Mouse (Mus musculus) thymus, postnatal 0 days (tissue): Measurements from ENCODE around the gene Ephx4. TPM values are rescaled to one million over a fixed set of nuclear protein-coding genes. Genes with fewer than 3 reads are reported as not detected.
"Not testable (repeated sequence)": the region's sequence is repeated elsewhere in the genome, so short reads cannot be mapped to it uniquely, and the experiment has no call there.

Experiments used
- DNase-seq: peaks from one replicate; pipeline ENCODE4 v3.0.0-alpha.2; 2015; ENCODE audit warnings: low spot score
- polyA plus RNA-seq: library from polyadenylated mRNA; unstranded; fragments of >200 nt; fragmentation: Nextera tagmentation; extraction: Ambion mirVana; gene quantifications from 2 replicates; pipeline ENCODE4 v1.2.1, GENCODE M21; 2015

Gene Ephx4
- polyA plus RNA-seq = 1.6 and 2.3 TPM in 2 replicates

DNA sequence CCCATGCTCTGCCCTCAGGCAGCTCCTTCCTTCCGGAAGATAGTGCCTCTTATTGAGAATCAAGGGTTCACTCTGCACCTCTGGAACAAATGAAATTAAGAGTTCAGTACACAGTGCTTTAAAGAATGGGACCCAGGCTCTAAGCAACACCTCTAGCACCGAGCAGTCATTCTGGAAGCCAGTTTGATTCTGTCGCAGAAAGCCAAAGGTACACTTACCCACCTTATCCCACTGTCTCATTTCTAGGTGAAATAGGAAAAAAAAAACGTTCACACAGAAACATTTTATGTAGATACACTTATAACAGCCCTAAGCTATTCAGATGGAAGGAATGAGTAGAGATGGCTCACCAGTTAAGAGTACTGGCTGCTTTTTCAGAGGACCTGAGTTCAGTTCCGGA lies at the start of gene Ephx4:
Ephx4 (plus strand) TSS at position 301 of the 400 bp plus-strand sequence.
- DNase-seq = peak; percentile 10

DNA sequence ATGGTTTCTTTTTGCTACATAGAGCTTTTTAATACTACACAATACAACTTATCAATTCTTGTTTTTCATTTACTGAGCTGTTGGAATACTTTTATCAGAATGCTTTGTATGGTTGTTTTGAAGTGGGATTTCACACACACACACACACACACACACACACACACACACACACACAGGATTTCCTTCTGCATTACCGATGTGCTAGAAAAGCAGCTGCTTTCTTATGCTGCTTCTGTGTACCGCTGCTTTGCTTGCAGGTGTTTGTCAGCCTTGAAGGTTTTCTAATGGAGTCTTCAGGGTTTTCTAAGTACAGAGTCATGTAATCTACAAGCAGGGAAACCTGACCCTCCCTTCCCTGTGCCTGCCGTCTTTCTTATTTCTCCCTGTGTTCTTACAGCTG lies 48.6 kb upstream of the Ephx4 start:
- peak; percentile 85 for DNase-seq

DNA sequence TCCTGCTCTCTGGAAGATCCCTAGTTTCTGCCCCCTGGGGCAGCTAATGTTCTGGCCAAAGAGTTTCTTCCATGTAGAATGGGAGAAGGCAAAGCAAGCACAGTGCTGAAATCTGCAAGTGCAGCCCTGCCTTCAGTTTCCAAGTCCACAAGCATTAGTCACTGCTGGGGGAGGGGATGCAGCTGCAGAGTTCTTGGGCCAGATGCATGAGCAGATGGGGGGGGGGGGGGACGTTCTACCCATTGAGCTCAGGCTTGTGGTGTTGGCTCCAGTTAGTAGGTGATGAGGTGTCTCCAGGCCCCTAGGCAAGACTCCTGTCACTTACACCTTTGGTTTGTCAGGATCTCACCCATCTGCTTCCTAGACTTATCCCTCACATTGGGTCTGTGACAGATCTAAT lies 46.7 kb upstream of the Ephx4 start:
- peak; percentile 82 for DNase-seq

DNA sequence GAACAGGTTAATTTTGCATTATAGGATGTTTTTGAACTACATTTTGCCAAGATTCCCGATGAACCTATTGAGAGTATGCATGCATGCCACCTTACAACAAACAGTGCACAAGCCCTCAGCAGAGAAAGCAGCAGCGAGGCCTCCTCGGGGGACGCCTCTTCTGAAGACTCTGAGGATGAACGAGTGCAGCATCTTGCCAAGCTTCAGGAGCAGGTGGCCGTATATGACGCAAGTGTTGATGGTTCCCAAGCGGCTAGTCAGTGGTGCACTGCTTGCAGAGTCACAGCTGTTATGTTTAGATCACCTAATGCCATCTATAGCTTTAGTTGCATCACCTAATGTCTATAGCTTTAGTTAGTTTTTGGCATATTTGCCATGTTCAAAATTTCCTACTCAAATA lies 44.8 kb upstream of the Ephx4 start:
- peak; percentile 76 for DNase-seq

DNA sequence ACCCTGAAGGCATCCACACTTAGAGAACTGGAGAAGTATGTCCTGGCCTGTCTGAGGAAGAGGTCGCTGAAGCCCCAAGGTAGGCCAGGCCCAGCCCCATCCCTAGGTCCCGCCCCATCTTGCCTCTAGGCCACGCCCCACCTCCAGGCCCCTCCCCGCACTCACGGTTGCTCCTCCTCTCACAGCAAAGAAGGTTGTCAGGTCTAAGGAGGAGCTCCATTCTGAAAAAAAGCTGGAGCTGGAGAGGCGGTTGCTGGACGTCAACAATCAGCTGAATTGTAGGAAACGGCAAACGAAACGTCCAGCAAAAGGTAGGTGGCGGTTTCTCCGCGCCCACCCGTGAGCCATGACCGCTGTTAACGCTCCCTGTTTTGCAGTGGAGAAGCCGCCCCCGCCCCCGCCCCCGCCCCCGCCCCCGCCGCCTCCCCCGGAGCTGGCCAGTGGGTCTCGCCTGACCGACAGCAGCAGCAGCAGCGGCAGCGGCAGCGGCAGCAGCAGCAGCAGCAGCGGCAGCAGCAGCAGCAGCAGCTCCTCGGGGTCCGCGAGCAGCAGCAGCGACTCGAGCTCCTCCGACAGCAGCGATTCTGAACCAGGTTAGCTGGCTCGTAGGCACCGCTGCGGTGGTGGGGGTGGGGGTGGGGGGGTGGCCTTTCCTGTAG lies 43.0 kb upstream of the Ephx4 start:
- peak; percentile 90 for DNase-seq

DNA sequence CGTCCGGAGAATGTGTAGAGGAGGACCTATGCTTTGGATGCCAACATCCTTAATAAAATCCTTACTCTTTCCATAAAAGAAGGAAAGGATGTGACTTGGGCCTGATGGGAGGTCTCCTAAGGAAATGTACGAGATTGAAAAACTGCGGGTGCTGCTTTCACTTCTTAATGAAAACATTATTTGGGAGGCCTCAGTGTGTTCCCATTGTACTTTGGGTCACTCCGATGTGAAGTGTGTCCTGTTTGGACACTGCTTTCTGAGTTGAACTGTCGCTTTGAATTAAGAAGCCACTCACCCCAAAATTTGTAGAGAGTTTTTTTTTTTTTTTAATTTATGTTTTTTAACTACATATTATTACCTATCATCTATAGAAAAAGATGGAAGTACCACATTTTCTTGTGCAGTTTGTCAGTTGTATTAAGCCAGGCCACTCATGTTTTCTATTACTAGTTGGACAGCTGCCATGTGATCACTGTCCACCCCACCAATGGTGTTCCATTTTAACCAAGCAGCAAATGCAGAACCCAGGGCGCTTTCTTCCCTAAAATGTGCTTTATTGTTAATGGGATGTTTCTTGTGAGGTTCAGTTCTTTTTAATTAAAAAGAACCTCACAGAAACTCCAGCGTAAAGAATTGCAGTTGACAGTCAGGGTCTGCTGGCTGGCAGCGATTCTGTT lies 42.3 kb upstream of the Ephx4 start:
- DNase-seq = no peak

DNA sequence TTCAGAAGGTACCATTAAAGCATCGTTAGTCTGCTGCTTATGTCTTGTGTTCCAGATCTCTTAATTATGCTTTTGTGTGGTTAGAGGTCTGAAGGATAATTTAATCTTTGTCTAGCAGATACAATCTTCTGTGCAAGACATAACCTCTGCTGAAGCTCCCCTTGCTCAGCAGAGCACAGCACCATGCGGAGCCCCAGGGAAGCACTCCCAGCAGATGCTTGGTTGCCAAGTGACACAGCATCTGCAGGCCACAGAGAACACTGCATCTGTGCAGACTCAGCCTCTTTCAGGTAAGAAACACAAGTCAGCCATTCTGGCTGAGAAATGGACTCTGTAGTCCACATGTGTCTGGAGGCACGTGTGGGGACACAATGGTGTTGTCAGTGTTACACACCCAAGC lies 32.5 kb upstream of the Ephx4 start:
- DNase-seq = no peak

DNA sequence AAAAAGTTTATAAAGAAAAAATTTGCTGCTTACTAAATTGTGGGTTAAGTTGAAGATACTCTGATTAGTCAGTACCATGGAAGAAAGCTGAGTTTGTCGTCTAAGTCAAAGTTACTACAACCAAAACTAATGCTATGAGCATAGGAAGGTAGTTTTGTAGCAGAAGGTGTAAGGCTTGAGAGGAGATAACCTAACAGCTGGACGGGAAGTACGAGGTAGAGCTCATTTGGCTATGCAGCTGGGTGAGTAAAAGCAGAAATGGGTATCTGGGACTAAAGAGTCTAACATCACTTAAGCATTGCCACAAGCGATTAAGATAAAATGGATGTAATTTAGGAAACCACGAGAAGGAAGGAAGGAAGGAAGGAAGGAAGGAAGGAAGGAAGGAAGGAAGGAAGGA lies 31.2 kb upstream of the Ephx4 start:
- no peak for DNase-seq

DNA sequence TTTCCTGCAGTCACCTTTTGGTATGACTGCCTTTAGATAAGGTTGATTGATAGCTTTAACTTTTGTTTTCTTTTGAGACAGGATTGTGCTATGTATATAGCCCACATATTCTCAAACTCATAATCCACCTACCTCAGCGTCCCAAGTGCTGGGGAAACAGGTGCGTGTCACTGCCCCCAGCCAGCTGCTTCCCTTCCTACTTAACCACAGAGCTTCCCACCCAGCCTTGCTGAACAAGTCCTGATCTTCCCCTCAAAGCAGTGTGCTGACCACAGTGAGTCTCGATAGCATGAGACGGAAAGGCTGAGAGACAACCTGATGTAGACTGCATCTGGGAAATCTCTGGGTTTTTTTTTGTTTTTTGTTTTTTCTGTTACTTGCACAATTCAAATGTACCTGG lies 29.3 kb upstream of the Ephx4 start:
- DNase-seq = peak; percentile 68

DNA sequence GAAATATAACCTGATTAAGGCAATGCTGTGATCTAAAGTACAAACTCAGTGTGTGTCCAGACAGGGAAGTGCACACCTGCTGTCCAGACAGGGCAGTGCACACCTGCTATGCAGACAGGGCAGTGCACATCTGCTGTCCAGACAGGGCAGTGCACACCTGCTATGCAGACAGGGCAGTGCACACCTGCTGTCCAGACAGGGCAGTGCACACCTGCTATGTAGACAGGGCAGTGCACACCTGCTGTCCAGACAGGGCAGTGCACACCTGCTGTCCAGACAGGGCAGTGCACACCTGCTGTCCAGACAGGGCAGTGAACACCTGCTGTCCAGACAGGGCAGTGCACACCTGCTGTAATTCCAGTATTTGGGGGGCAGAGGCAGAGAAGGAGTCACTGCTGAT lies 16.1 kb upstream of the Ephx4 start:
- not testable (repeated sequence) for DNase-seq

DNA sequence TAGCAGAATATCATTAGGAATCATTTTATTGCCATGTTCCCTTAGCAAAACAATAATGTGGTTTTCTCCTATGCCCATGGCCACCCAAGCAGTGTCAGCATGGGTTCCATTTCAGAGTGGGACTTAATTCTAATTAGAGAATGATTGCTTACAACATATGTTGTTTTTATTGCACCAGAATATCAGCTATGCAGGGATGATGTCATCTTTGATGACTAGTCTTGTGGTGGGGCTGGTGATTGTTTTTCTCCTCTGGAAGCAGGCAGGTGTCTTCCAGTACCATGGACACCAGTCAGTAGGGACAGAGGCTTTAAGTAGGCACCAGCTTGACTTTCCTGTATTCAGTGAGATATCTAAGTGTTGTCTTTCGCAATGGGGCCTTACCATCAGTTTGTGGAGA lies 14.7 kb upstream of the Ephx4 start:
- DNase-seq = no peak

DNA sequence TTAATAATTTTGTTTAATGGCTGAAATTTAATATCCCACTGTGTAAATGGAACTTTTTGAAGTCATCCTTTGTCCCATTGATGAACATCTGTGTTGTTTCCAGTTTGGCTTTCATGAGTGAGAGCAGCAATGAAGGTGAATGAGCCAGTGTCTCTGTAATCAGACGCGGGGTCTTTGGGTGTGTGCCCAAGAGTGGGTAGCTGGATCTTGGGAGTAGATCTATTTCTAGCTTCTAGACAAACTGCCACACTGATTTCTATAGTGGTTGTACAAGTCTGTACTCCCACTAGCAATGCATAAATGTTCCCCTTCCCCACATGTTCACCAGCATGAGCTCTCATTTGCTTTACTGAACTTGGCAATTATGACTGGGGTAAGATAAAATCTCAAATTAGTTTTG lies 13.2 kb upstream of the Ephx4 start:
- no peak for DNase-seq

DNA sequence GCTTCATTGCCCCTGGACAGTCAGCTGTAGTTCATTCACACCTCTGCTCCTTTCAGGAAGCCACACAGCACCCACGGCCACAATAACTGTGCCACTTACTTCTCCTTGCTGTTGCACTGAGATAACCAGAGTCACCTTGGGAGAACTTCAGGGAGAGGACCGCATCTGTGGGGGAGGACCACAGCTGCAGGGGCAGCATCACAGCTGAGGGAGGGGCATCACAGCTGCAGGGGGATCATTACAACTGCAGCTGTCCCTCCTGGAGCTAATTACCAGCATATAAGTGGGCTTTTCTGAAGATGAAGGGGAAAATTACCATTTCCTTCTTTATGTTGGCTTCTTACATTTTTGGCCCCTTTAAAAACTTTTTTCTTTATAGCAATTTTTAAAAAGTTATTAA lies 8.1 kb upstream of the Ephx4 start:
- no peak for DNase-seq

DNA sequence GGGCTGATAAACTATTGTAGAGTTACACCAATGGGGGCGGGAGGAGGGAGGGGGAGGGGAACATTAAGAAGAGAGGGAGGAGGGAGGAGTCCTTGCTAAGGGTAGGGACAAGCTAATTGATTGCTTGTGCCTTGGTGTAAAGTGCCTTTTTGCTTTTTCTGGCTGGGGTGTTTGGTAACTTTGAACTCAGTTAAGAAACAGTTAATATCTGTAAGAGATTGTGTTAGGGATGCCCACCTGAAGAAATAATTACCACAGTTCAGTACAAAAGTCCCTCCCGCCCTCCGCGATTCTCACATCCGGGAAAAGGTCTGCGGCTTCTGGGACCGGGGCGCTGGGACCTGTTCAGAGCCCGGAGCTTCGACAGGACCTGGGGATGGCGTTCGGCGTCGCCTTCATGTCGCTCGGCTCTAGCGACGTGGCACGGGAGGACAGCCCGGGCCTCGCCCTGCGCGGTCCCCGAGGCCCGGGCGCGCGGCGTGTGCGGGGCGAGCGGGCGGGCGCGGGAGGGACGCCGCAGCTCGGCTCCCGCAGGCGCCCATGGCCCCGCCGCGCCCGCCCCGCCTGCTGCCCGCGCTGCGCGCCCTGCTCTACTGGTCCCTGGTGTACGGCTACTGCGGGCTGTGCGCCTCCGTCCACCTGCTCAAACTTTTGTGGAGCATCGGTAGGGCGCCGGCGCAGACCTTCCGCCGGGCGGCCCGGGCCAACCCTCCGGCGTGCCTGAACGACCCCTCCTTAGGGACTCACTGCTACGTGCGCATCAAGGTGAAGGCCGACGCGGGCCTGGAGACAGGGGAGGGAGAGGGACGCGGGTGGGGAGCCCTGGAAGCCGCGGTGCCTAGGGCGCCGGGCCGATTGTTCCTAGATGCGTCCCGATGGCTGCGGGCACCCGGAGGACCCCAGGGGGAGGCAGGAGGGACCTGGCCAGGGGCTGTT lies 743 bp downstream of the Ephx4 start:
- DNase-seq = peak; percentile 38

DNA sequence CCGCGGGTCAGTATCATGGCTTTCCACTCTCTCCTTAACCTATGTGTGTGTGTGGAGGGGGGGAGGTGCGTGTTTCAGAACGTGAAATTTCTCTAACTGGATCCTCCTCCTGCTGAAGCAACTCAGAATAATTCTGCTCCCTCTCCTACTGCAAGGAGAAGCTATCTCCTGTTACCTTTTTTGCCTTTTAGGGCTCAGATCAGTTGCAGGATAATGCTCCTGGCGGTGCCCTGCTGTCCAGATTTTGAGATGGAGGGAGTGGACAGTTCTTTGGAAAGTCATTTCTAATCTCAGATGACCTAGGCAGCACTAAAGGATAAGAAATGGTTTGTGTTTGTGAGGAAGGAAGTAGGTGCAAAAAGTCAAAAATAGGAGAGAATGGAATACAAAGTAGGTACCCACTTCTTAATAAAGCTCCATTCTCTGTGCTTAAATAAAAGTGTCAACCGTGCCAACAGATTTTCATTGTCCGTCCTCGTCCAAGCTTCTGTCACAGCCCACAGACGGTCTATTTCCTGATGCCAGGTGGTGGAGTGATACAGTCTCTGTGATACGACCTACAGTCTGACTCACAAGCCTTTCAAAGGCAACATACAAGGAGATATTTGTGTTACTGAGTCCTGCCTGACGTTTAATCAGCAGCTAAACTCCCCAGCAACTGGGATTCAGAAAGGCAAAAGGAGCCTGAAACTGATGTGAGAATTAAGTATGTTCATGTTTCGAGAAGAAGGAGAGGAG lies 1.6 kb downstream of the Ephx4 start:
- no peak for DNase-seq

DNA sequence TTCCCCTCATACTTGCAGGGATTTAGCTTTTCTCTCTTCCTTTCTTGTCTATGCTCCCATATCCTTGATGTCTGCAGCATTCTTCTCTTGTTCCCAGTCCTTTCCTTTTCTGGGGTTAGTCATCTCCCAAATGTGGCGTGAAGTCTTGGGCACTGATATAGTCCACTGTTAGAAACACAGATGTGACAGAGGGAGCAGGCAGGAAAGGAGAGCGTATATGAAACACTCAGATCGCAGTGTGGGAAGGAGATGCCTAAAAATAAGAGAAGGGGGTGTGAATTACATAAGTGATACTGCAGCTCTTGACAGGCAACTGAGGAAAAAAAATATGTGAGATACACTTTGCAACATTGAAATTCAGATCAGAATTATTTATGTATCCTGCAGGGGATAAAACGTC lies 2.8 kb downstream of the Ephx4 start:
- DNase-seq = no peak

DNA sequence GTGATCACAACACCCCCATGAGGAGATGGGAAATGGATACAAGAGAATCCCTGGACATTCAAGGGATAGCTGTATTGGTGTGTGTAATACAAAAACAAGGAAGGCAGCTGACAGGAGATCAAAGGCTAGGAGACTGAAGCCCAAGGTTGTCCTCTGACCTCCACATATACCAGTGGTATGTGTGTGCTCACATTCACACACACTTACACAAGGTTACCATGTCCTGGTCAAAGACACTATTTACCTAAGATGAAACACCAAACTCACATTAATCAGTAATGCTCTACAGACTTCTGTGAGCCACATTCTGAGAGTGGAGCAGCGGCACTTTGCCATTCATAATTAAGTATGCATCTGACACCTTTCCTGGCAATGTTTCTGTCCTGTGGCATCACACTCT lies 7.8 kb downstream of the Ephx4 start:
- no peak for DNase-seq

DNA sequence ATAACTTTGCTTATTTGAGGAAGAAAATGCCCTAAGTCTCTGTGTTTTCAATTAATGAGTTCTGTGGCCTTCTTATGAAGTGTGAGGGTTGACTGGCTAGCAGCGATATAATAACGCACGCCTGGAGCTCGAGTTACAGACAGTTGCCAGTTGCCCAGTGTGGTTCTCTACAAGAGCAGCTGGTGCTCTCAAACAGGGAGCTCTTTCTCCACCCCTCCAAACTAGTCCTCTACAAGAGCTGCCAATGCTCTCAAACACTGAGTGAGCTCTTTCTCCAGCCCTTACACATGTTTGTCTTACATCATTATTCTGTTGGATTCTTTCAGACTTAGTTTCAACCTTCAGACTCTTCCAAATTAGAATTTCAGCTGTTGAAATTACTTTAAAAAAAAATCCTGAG lies 8.8 kb downstream of the Ephx4 start:
- DNase-seq = no peak

DNA sequence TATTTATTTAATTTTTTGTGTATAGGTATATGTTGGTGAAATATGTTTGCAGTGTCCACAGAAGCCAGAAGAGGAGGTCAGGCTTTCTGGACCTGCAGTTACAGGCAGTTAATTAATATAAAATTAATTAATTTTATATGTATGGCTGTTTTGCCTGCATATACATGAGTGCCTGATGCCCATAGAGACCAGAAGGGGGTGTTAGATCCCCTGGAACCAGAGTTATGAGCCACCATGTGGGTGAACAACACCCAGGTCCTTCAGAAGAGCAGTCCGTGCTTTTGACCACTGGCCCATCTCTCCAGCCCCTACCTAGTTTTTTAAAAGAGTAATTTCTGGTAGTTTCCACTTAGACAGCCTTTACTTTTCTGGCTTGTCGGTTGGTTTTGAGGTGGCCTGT lies 9.7 kb downstream of the Ephx4 start:
- DNase-seq = no peak

DNA sequence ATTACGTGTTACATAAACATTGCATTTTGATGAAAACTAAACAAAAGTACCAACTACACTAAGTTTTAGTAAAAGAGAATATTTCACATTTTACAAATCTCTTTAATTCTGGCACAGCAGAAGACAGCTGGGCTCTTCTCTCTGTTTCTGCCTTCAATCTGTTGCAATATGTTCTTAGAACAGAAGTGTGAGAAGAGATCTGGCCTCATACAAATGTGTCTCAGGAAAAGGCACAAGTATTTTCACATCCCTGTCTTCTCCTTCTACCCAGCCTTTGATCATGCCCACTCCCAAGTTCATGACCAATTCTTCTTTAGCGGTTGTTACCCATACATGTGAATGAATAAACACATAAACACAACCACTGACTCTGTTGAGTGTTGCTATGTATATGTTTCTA lies 12.6 kb downstream of the Ephx4 start:
- no peak for DNase-seq

DNA sequence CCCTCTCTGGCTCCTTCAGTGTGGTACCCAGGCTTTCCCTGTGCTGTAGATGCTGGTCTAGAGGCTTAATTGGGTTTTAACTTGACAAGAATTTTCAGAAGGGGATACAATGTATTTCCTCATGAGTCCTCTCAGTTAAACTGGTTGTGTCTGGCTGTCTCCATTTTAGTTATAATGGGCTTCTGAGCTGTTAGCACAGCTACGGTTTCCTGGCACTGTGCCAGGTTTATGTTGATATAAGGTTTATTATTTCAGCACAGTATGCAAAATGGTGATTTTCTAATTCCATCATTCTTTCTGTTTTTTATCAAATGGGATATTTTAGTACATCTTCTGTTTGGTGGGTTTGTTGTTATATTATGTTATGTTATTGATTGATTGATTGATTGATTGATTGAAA lies 19.1 kb downstream of the Ephx4 start:
- no peak for DNase-seq

DNA sequence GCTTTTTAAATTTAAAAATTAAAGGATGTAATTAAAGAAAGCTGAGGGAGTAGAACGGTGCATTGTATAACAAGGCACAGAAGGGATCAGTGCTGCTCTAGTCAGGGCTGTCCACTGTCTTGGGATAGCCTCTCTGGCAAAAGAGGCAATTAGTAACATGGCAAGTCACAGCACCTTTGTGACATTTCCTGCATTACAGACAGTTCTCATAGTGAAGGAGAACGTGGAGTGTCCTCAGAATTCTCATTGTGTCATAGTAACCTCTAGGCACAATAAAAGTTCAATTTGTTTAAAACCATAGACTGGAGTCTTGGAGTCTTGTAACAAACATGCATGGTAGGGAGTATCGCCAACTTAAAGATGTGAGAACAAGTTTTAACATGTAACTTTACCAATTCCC lies 28.7 kb downstream of the Ephx4 start, which contains the start of gene Lpcat2b:
Lpcat2b (plus strand) TSS at position 301 of the 400 bp plus-strand sequence.
- DNase-seq = no peak
